In the genomic region with DNA sequence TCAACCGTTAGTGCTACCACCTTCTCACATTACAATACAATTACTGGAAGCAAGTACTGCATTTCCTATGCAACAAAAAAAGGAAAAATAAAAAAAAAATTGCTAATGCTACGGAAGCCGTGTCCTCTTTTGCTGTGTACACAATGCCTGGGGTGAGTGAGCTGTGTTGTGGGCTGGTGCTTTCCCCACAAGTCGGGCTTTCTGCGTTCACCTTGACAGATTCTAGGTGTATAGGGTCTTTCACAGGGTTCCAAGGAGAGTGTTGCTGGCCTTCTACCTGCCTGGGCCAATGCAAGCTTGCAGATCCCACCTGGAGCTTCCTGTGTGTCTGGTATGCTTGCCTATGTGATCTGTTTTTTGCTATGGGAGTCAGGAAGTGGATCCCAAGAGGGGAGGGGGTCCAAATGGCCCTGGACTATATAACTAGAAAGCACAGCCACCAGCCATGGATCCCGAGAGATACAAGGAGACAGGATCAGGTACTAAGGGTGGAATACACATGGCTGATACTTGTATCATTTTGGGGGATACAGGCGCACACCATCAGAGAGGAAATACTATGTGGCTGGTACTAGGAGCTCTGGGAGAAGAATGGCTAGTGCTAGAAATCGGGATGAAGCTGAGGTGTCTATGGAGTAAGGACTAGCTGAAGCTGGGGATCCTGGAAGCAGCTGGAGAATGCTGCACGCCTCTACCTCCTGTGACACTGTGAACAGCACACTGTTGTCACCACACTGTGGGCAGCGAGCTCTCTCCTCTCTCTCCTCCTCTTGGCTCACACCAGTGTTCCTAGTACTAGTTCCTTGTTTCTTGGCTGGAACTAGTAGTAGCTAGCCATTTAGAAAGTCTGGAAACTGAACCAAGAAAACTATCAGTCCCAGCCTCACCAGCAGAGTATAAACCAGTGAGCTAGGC, we compare ENCODE assay signal across 19 mouse cellular contexts.
A peak's percentile ranks its signal among the peaks of the same experiment; 100 is the strongest.
DNase-seq lines count a peak whose midpoint lies in the region; ATAC-seq lines count a peak whose summit lies in the region.
"Had no signal": no experiment of that assay in that cellular context is flagged by ENCODE, and none has a peak within 500 bp of the region (broad histone marks: within the 10 kb centered on the region; RNA-seq: fewer than 3 reads in every experiment).

No protein-coding gene starts in this region.

- no peaks in the 10 kb centered on the region for H3K36me3 ChIP-seq in embryonic facial prominence, embryonic 12.5 days
- H3K36me3 ChIP-seq in embryonic facial prominence, embryonic 10.5 days (replicated peaks) = no peaks in the 10 kb centered on the region
- H3K36me3 ChIP-seq in megakaryocyte, embryonic 14.5 days (replicated peaks; ENCODE audit: low read length) = no peaks in the 10 kb centered on the region
- H3K36me3 ChIP-seq in forebrain, embryonic 16.5 days (ENCODE audit: control insufficient read depth, insufficient read depth) = no peaks in the 10 kb centered on the region
- no peaks in the 10 kb centered on the region for H3K36me3 ChIP-seq in hindbrain, embryonic 11.5 days (ENCODE audit: control insufficient read depth, insufficient read depth, low read length)
- H3K36me3 ChIP-seq: embryonic facial prominence, embryonic 15.5 days; kidney, embryonic 15.5 days; liver, embryonic 12.5 days; lung, embryonic 15.5 days; stomach, embryonic 15.5 days had no signal

- 64% methylated on average over 10 of the region's 10 CpGs for WGBS in embryonic facial prominence, embryonic 12.5 days
- 75% methylated on average over 10 of the region's 10 CpGs for WGBS in embryonic facial prominence, embryonic 10.5 days
- WGBS in forebrain, embryonic 16.5 days = 50% methylated on average over 10 of the region's 10 CpGs
- 85% methylated on average over 10 of the region's 10 CpGs for WGBS in hindbrain, embryonic 11.5 days

- H3K27ac ChIP-seq in embryonic facial prominence, embryonic 12.5 days = 0 out of 2 replicates have a peak overlapping the region, but pooled peaks have one; percentile 23
- H3K27ac ChIP-seq in embryonic facial prominence, embryonic 10.5 days (replicated peaks) = no peak overlapping the region; the same call in 1 of the 2 replicates
- H3K27ac ChIP-seq in forebrain, embryonic 16.5 days (ENCODE audit: low read length) = peak overlapping the region; percentile 41; the same call in 1 of the 2 replicates
- no peak overlapping the region for H3K27ac ChIP-seq in hindbrain, embryonic 11.5 days (ENCODE audit: low read depth, low read length)
- H3K27ac ChIP-seq: embryonic facial prominence, embryonic 15.5 days; kidney, embryonic 15.5 days; liver, embryonic 12.5 days; lung, embryonic 15.5 days; stomach, embryonic 15.5 days had no signal

- H3K27me3 ChIP-seq in embryonic facial prominence, embryonic 12.5 days = no peaks in the 10 kb centered on the region
- H3K27me3 ChIP-seq in embryonic facial prominence, embryonic 10.5 days (replicated peaks; ENCODE audit: low read depth, poor library complexity, severe bottlenecking) = no peaks in the 10 kb centered on the region
- no peaks in the 10 kb centered on the region for H3K27me3 ChIP-seq in megakaryocyte, embryonic 14.5 days (replicated peaks)
- no peaks in the 10 kb centered on the region for H3K27me3 ChIP-seq in forebrain, embryonic 16.5 days (replicated peaks; ENCODE audit: control insufficient read depth, insufficient read depth, low read length)
- no peaks in the 10 kb centered on the region for H3K27me3 ChIP-seq in hindbrain, embryonic 11.5 days (ENCODE audit: control insufficient read depth, insufficient read depth, low read length)
- H3K27me3 ChIP-seq: embryonic facial prominence, embryonic 15.5 days; kidney, embryonic 15.5 days; liver, embryonic 12.5 days; lung, embryonic 15.5 days; stomach, embryonic 15.5 days had no signal

- no peaks in the 10 kb centered on the region for H3K9me3 ChIP-seq in embryonic facial prominence, embryonic 12.5 days
- H3K9me3 ChIP-seq in embryonic facial prominence, embryonic 10.5 days = no peaks in the 10 kb centered on the region
- no peaks in the 10 kb centered on the region for H3K9me3 ChIP-seq in megakaryocyte, embryonic 14.5 days
- H3K9me3 ChIP-seq in forebrain, embryonic 16.5 days (ENCODE audit: control insufficient read depth, low read length) = no peaks in the 10 kb centered on the region
- no peaks in the 10 kb centered on the region for H3K9me3 ChIP-seq in hindbrain, embryonic 11.5 days (ENCODE audit: control insufficient read depth, low read length)
- H3K9me3 ChIP-seq: embryonic facial prominence, embryonic 15.5 days; kidney, embryonic 15.5 days; liver, embryonic 12.5 days; lung, embryonic 15.5 days; stomach, embryonic 15.5 days had no signal

- 0 out of 2 replicates have a peak, but pooled peaks have one; percentile 44 for ATAC-seq in embryonic facial prominence, embryonic 12.5 days (ENCODE audit: insufficient number of reproducible peaks, insufficient read depth, low FRiP score, low TSS enrichment)
- no peak for ATAC-seq in megakaryocyte, adult 5-6 weeks (ENCODE audit: poor library complexity, severe bottlenecking)
- ATAC-seq in forebrain, embryonic 16.5 days = no peak
- peak; percentile 33; the same call in 1 of the 2 replicates for ATAC-seq in megakaryocyte-erythroid progenitor cell, adult 5-6 weeks (replicated peaks; ENCODE audit: low FRiP score, low TSS enrichment, poor library complexity, severe bottlenecking)
- ATAC-seq in hindbrain, embryonic 11.5 days (ENCODE audit: low FRiP score) = no peak
- ATAC-seq: hindbrain, embryonic 16.5 days; liver, embryonic 12.5 days had no signal

- DNase-seq in embryonic facial prominence, embryonic 10.5 days (ENCODE audit: low spot score) = no peak
- no peak for DNase-seq in hindbrain, embryonic 11.5 days (ENCODE audit: low spot score)
- no peak for DNase-seq in left cerebral cortex, postnatal 36 days (ENCODE audit: low spot score in 2 of 2)
- DNase-seq: cerebellum, adult 11-12 months; gastrocnemius, postnatal 36 days; heart, postnatal 10 days; right cerebral cortex, adult 18-20 months; spleen, adult 18-20 months had no signal

- intact Hi-C loops in left cerebral cortex, postnatal 36 days (cut with DNase I) = loop anchor here (10.0 kb wide), 1 partner anchor 126 kb away; no protein-coding TSS in a partner anchor

- H3K9ac ChIP-seq in embryonic facial prominence, embryonic 12.5 days = no peak overlapping the region
- H3K9ac ChIP-seq in forebrain, embryonic 16.5 days (replicated peaks; ENCODE audit: low read depth, low read length) = no peak overlapping the region
- H3K9ac ChIP-seq in hindbrain, embryonic 11.5 days (ENCODE audit: low read depth, low read length) = no peak overlapping the region
- H3K9ac ChIP-seq: embryonic facial prominence, embryonic 15.5 days; kidney, embryonic 15.5 days; liver, embryonic 12.5 days; lung, embryonic 15.5 days; stomach, embryonic 15.5 days had no signal

- H3K4me2 ChIP-seq in embryonic facial prominence, embryonic 12.5 days (replicated peaks) = no peak overlapping the region
- H3K4me2 ChIP-seq in forebrain, embryonic 16.5 days (ENCODE audit: low read length) = no peak overlapping the region
- no peak overlapping the region for H3K4me2 ChIP-seq in hindbrain, embryonic 11.5 days (replicated peaks; ENCODE audit: low read depth, low read length)
- H3K4me2 ChIP-seq: embryonic facial prominence, embryonic 15.5 days; kidney, embryonic 15.5 days; liver, embryonic 12.5 days; lung, embryonic 15.5 days; stomach, embryonic 15.5 days had no signal

- H3K4me3 ChIP-seq in embryonic facial prominence, embryonic 12.5 days = no peak overlapping the region
- no peak overlapping the region for H3K4me3 ChIP-seq in embryonic facial prominence, embryonic 10.5 days
- H3K4me3 ChIP-seq in megakaryocyte, embryonic 14.5 days (replicated peaks) = peak overlapping the region; percentile 65
- H3K4me3 ChIP-seq in forebrain, embryonic 16.5 days (replicated peaks; ENCODE audit: low read length) = no peak overlapping the region
- H3K4me3 ChIP-seq in hindbrain, embryonic 11.5 days (ENCODE audit: low read depth, low read length) = no peak overlapping the region
- H3K4me3 ChIP-seq: embryonic facial prominence, embryonic 15.5 days; kidney, embryonic 15.5 days; liver, embryonic 12.5 days; lung, embryonic 15.5 days; stomach, embryonic 15.5 days had no signal

- no peaks in the 10 kb centered on the region; the same call in 1 of the 2 replicates for H3K4me1 ChIP-seq in embryonic facial prominence, embryonic 12.5 days
- peaks cover 22% of the 10 kb centered on the region; the same call in 1 of the 2 replicates for H3K4me1 ChIP-seq in embryonic facial prominence, embryonic 10.5 days
- peaks cover 22% of the 10 kb centered on the region for H3K4me1 ChIP-seq in megakaryocyte, embryonic 14.5 days
- H3K4me1 ChIP-seq in forebrain, embryonic 16.5 days (replicated peaks; ENCODE audit: control insufficient read depth, insufficient read depth, low read length) = peaks cover 3% of the 10 kb centered on the region; the same call in 1 of the 2 replicates
- no peaks in the 10 kb centered on the region for H3K4me1 ChIP-seq in hindbrain, embryonic 11.5 days (replicated peaks; ENCODE audit: control insufficient read depth, insufficient read depth, low read length)
- H3K4me1 ChIP-seq: kidney, embryonic 15.5 days; liver, embryonic 12.5 days; lung, embryonic 15.5 days; stomach, embryonic 15.5 days had no signal

Comparison
In these comparisons a context has a peak if more than half of its experiments do, and no peak if none do; other contexts are left out.
1. H3K27ac ChIP-seq: peak in embryonic facial prominence, embryonic 12.5 days (single experiment) and forebrain, embryonic 16.5 days (single experiment); none in embryonic facial prominence, embryonic 10.5 days (single experiment) and hindbrain, embryonic 11.5 days (single experiment).
2. ATAC-seq: peak in embryonic facial prominence, embryonic 12.5 days (single experiment) and megakaryocyte-erythroid progenitor cell, adult 5-6 weeks (single experiment); none in megakaryocyte, adult 5-6 weeks (single experiment), forebrain, embryonic 16.5 days (single experiment) and hindbrain, embryonic 11.5 days (single experiment).